Mouse (Mus musculus) gastrocnemius, postnatal 10 days (tissue): ENCODE results near the gene Nmu. TPM values are rescaled to one million over a fixed set of nuclear protein-coding genes. Genes with fewer than 3 reads are reported as not detected.

ENCODE experiments used
- DNase-seq: peaks from one replicate; pipeline ENCODE4 v3.0.0; 2021; ENCODE audit warnings: mixed read lengths
- total RNA-seq, 2 experiments: library from RNA; stranded (reverse); gene quantifications; 2 replicates each; pipeline ENCODE4 v1.2.3; 2021

Gene Nmu
- total RNA-seq, 2 experiments from 2014 or later = not detected

DNA sequence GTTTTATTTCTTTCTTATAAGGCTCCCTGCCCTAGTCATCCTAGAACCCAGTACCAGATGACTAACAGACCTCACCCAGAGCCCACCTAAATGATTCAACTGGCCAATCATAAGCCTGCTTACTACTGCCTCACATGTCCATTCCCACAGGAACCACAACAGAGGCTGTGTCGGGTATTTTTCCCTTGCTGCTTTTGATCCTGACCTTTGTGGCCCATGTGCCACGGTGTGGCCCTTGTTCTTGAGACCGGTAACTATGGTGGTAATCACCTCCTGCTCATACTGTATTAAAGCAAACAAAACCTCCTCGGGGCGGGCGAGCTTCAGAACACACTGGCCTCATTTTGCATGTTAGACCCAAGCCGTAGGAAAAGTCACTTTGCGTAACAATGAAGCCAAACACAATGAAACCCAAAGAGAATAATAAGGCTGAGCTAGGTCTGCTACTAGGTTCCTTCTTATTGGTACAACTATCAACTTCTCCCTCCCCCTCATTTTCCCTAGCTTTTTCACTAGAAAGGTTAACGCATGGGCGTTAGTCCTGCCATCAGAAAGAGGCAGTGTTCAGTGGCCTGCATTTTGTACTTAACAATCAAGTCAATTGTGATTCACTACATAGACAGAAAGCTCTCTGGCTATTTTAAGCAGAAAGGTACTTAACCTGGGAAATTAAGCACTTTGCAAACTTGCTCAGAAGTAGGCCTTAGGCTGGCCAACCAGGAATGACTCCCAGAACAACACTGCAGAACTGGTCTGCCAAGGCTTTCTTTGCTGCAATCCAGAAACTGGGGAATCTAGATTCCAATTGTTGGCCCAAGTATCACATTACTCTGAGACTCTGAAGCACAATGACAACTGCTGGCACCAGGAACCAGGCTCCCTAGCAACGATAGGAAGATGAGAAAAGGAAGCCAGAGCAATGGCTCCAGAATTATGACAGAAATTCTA, 42.1 kb downstream of the Nmu start:
- DNase-seq = no peak

DNA sequence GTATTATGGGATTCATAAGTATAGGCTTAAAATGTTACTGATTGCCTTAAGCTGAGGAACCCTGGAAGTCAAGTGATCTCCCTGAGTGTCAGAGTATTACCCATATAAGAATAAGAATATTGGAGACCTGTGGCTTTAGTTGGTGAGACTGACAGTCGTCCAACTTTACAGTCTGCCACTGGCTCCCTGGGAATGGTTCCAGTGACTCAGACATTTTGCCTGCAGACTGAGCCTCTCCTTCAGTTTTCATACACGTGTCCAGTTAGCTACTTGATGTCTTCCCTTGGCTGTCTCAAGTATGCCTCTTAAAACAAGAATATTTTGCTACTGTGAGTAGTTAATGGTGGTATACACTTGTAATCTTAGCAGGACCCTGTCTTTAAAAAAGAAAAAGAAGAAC, 55.4 kb downstream of the Nmu start:
- DNase-seq = no peak

- no peak for DNase-seq
Measured at GRCm38 (mm10) chr5:76306261-76306660, 57.3 kb downstream of the Nmu start.

- DNase-seq = no peak
Measured at GRCm38 (mm10) chr5:76305616-76306015, 58.0 kb downstream of the Nmu start.

GRCm38 (mm10) chr5:76304452-76305341, 58.9 kb downstream of the Nmu start, which contains the start of gene Clock:
Clock (minus strand) TSS chr5:76304792.
- peak; percentile 92 for DNase-seq

DNA sequence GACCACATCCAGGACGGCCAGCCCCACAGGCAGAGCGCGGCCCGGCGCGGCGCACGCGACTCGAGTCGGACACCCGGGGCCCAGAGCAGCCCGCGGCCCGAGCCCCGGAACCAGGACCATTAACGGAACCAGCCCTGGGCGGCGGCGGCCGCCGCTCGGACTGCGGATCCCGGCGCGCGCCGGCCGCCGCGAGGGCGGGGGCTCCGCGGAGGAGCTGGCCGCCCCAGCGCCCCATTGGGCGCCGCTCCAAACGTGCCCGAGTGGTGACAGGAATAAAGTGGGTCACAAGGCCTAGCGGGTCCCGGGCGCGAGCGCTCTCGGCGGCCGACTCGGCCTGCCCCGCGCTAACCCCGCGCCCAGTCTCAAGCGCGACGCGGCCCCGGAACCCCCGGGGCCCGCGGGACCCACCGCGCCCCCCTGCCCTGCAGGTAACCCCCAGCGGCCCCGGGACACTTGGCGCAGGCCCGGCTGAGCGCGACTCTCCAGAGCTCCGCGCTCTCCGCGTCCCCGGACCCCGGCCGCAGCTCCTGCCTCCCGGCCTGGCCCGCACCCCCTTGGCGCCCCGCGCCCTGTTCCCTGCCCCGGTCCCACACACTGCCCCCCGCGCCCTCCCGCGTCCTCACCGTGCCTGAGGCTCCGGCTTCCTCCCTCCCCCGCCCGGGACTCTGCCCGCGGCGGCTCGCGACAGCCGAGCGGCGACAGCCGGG, 59.7 kb downstream of the Nmu start:
- DNase-seq = peak; percentile 92

DNA sequence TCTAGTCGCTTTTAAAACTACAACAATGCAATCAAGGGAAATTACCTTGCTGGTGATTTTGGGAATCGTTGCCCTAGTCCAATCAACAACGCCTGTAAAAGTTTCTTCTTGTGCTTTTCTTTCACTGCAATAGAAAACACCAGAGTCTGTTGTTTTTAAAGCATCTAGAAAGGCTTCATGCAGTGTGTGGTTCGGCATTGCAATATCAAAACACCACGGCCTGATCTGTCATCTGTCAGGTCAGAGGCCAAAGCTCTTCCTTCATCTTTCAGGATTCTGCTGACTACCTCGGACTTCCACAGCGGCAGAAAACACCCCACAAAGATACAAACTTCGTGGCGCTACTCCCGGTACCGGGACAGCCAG, 60.2 kb downstream of the Nmu start:
- no peak for DNase-seq

- no peak for DNase-seq
Measured at GRCm38 (mm10) chr5:76302009-76302408, 61.6 kb downstream of the Nmu start.

- DNase-seq = no peak
Measured at GRCm38 (mm10) chr5:76289234-76289691, 74.3 kb downstream of the Nmu start.

- DNase-seq = no peak
Measured at GRCm38 (mm10) chr5:76288256-76288655, 75.3 kb downstream of the Nmu start.

- no peak for DNase-seq
Measured at GRCm38 (mm10) chr5:76287062-76287461, 76.5 kb downstream of the Nmu start.

DNA sequence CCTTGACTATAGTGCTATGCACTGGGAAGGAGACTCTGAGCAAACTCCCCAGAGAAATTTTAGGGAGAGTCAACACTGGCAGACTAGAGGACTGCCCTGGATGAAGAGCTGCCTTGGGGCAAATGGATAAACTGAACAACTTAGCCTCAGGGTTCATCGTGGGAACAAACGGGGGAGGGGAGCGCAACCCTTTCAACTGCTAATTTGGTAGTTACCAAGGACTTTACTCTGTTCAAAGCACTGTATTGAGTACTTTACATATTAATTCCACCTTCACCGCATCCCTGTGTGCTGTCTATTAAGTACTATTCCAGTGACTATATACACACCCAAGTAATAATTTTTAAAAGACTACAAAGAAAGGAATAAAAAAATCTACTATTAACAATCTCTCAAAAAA, 77.9 kb downstream of the Nmu start:
- no peak for DNase-seq

DNA sequence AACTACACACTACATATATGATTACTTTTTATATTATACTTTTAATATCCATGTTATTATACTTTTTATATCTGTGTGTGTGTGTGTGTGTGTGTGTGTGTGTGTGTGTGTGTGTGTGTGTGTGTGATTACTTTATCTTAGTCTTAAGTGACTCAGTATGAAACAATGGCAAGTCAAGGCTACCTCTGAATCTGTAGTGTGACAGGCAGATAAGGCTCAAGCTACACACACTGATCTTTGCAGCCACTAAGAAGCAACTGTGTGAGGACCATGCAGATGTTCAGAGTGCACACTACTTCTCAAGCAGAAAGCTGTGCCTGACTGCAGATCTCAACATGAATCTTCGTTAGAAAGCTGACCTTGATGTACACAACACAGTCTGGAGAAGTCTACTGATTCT, 79.7 kb downstream of the Nmu start:
- DNase-seq = no peak

Other genes starting within 250 kb of the Nmu start
- gene Srd5a3, start 223.5 kb downstream of the Nmu start, total RNA-seq = 10 to 100 TPM in 1 of 2 experiments, 1 to 10 TPM in 1; 9.0 to 11.2 TPM
- 10 to 100 TPM; 30.6 to 42.7 TPM for gene Tmem165, start 179.9 kb downstream of the Nmu start, total RNA-seq
- 10 to 100 TPM; 14.1 to 19.6 TPM for gene Clock, start 59.0 kb downstream of the Nmu start, total RNA-seq
- not detected for gene Pdcl2, start 32.6 kb downstream of the Nmu start, total RNA-seq
- not detected for gene Gm7271, start 120.3 kb upstream of the Nmu start, total RNA-seq
- gene Exoc1, start 165.5 kb upstream of the Nmu start, total RNA-seq = 10 to 100 TPM; 14.4 to 21.5 TPM
- gene Cep135, start 224.9 kb upstream of the Nmu start, total RNA-seq = 1 to 10 TPM; 2.6 to 3.3 TPM